17 mouse cellular contexts compared by ENCODE assay signal in the genomic region with DNA sequence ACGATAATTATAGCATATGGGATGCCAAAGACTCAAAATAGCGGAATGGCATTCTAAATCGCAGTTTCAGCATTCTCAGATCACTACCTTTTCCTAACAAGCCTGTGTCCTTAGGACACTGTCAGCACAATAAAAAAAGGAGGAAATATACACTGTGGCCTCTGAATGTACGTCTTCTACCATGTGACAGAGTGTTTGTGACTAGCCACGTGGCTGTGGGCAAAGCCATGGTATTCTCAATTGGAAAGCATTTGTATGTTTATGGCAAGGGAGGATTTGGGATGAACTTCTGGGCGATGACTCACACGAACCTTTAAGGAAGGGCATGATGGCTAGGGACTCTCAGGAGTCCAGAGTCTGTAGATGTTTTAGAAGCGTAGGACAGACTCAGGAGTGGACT.
"Had no signal": no experiment of that assay in that cellular context is flagged by ENCODE, and none has a peak within 500 bp of the region (broad histone marks: within the 10 kb centered on the region; RNA-seq: fewer than 3 reads in every experiment).

No protein-coding gene starts in this region.

- H3K9ac ChIP-seq: limb, embryonic 12.5 days; limb, embryonic 15.5 days; liver, embryonic 15.5 days; midbrain, embryonic 12.5 days had no signal

- H3K36me3 ChIP-seq: limb, embryonic 12.5 days; limb, embryonic 15.5 days; liver, embryonic 15.5 days; midbrain, embryonic 12.5 days had no signal

- H3K4me2 ChIP-seq: limb, embryonic 12.5 days; limb, embryonic 15.5 days; liver, embryonic 11.5 days; liver, embryonic 15.5 days; midbrain, embryonic 12.5 days had no signal

- H3K9me3 ChIP-seq: limb, embryonic 12.5 days; limb, embryonic 15.5 days; liver, embryonic 15.5 days; midbrain, embryonic 12.5 days had no signal

- H3K27ac ChIP-seq: kidney, postnatal 0 days; left cerebral cortex, adult 2 months; limb, embryonic 12.5 days; limb, embryonic 15.5 days; liver, embryonic 15.5 days; midbrain, embryonic 12.5 days had no signal

- H3K4me3 ChIP-seq: left cerebral cortex, adult 2 months; limb, embryonic 12.5 days; limb, embryonic 15.5 days; liver, embryonic 15.5 days; midbrain, embryonic 12.5 days had no signal

- H3K27me3 ChIP-seq: limb, embryonic 12.5 days; limb, embryonic 15.5 days; liver, embryonic 15.5 days; midbrain, embryonic 12.5 days had no signal

- ATAC-seq: midbrain, embryonic 16.5 days had no signal

- H3K4me1 ChIP-seq: limb, embryonic 15.5 days; liver, embryonic 15.5 days had no signal

- DNase-seq: kidney, adult 2 months; kidney, postnatal 25 days; layer of hippocampus, postnatal 36 days; left cerebral cortex, postnatal 4 days; lung, adult 2 months; lung, postnatal 14 days; lung, postnatal 4 days; thymus, adult 18-20 months; thymus, postnatal 36 days had no signal
